Mouse (Mus musculus) T-cell, adult 2 months (primary cell): ENCODE results near the gene Bpifb9b.
"Not testable (repeated sequence)": the region's sequence is repeated elsewhere in the genome, so short reads cannot be mapped to it uniquely, and the experiment has no call there.

Experiments
- DNase-seq: peaks from one replicate; pipeline ENCODE4 v3.0.0; 2022; ENCODE audit warnings: low spot score

The Bpifb9b gene

GRCm38 (mm10) chr2:154306927-154307326 lies at the start of gene Bpifb9b:
Gene Bpifb9b (plus strand): TSS chr2:154307227.
- not testable (repeated sequence) for DNase-seq

- not testable (repeated sequence) for DNase-seq
Observed at GRCm38 (mm10) chr2:154257554-154257953, 49.5 kb upstream of the Bpifb9b start, which contains the start of gene Bpifb9a. Gene Bpifb9a (plus strand): TSS chr2:154257854.

- DNase-seq: not testable (repeated sequence)
Observed at GRCm38 (mm10) chr2:154264397-154264796, 42.6 kb upstream of the Bpifb9b start.

GRCm38 (mm10) chr2:154291866-154292265 lies 15.2 kb upstream of the Bpifb9b start:
- DNase-seq: not testable (repeated sequence)

GRCm38 (mm10) chr2:154292833-154293232 lies 14.2 kb upstream of the Bpifb9b start:
- no peak for DNase-seq

GRCm38 (mm10) chr2:154294746-154295145 lies 12.3 kb upstream of the Bpifb9b start:
- DNase-seq: peak; percentile 60

- peak; percentile 59 for DNase-seq
Observed at GRCm38 (mm10) chr2:154300496-154300895, 6.5 kb upstream of the Bpifb9b start.

GRCm38 (mm10) chr2:154301763-154302162 lies 5.3 kb upstream of the Bpifb9b start:
- no peak for DNase-seq

GRCm38 (mm10) chr2:154304604-154305003 lies 2.4 kb upstream of the Bpifb9b start:
- DNase-seq: not testable (repeated sequence)

GRCm38 (mm10) chr2:154313771-154314170 lies 6.7 kb downstream of the Bpifb9b start:
- not testable (repeated sequence) for DNase-seq

GRCm38 (mm10) chr2:154326852-154327251 lies 19.8 kb downstream of the Bpifb9b start:
- no peak for DNase-seq

- DNase-seq: no peak
Observed at GRCm38 (mm10) chr2:154335572-154335971, 28.5 kb downstream of the Bpifb9b start.

GRCm38 (mm10) chr2:154338161-154338560 lies 31.1 kb downstream of the Bpifb9b start:
- no peak for DNase-seq

GRCm38 (mm10) chr2:154339356-154339755 lies 32.3 kb downstream of the Bpifb9b start:
- DNase-seq: no peak

- DNase-seq: no peak
Observed at GRCm38 (mm10) chr2:154348152-154348551, 41.1 kb downstream of the Bpifb9b start.

- peak; percentile 52 for DNase-seq
Observed at GRCm38 (mm10) chr2:154354000-154354425, 47.0 kb downstream of the Bpifb9b start.

GRCm38 (mm10) chr2:154367510-154367909 lies 60.5 kb downstream of the Bpifb9b start:
- no peak for DNase-seq
